Mouse (Mus musculus) limb, embryonic 10.5 days (tissue): ENCODE measurements around the gene Zfhx3. TPM values are rescaled to one million over a fixed set of nuclear protein-coding genes. Genes with fewer than 3 reads are reported as not detected.
A peak's percentile ranks its signal among the peaks of the same experiment; 100 is the strongest.

Experiments used
- DNase-seq: peaks from one replicate; pipeline ENCODE4 v3.0.0-alpha.2; 2017; ENCODE audit warnings: low spot score
- H3K27ac ChIP-seq: fragments of 300-500 bp; sonication (generic); 2 replicates; pipeline ENCODE4 v1.5.1; 2016; ENCODE audit warnings: mild to moderate bottlenecking
- H3K27me3 ChIP-seq: fragments of 300-500 bp; sonication (generic); 2 replicates; pipeline ENCODE4 v1.6.1; 2016; ENCODE audit warnings: low read depth, mild to moderate bottlenecking; ENCODE audit not compliant: poor library complexity, severe bottlenecking
- H3K36me3 ChIP-seq: fragments of 300-500 bp; sonication (generic); 2 replicates; pipeline ENCODE4 v1.6.1; 2016; ENCODE audit warnings: mild to moderate bottlenecking, moderate library complexity
- H3K4me1 ChIP-seq: fragments of 300-500 bp; sonication (generic); 2 replicates; pipeline ENCODE4 v1.6.1; 2016
- H3K4me3 ChIP-seq: fragments of 300-500 bp; sonication (generic); 2 replicates; pipeline ENCODE4 v1.5.1; 2016; ENCODE audit warnings: mild to moderate bottlenecking, moderate library complexity
- H3K9me3 ChIP-seq: fragments of 300-500 bp; sonication (generic); replicated peaks from 2 replicates; pipeline ENCODE4 v1.6.1; 2016; ENCODE audit warnings: mild to moderate bottlenecking
- WGBS: fragments of 180-500 bp; shearing (Covaris S2); methylation state at CpG from one replicate; pipeline ENCODE4 v1.1.7; 2016; 5-methylcytosine and 5-hydroxymethylcytosine counted together
- polyA plus RNA-seq: library from polyadenylated mRNA; unstranded; fragments of >200 nt; fragmentation: Nextera tagmentation; extraction: Ambion mirVana; gene quantifications from 2 replicates; pipeline ENCODE4 v1.2.1, GENCODE M21; 2016

Zfhx3 gene
- polyA plus RNA-seq, 1 experiment from 2014 or later: 28.1 TPM

GRCm38 (mm10) chr8:107960466-107960865, 18.0 kb downstream of the Zfhx3 start:
- peak overlapping the region; percentile 73; the same call in 1 of the 2 replicates for H3K27ac ChIP-seq
- H3K27me3 ChIP-seq: no peaks in the 10 kb centered on the region
- 51% methylated on average over 11 of the region's 11 CpGs for WGBS
- H3K4me3 ChIP-seq: no peak overlapping the region
- DNase-seq: no peak
- peaks cover 24% of the 10 kb centered on the region for H3K4me1 ChIP-seq
- H3K36me3 ChIP-seq: no peaks in the 10 kb centered on the region
- H3K9me3 ChIP-seq: no peaks in the 10 kb centered on the region

GRCm38 (mm10) chr8:107960878-107961277, 18.4 kb downstream of the Zfhx3 start:
- WGBS: 62% methylated on average over 8 of the region's 8 CpGs
- DNase-seq: peak; percentile 44
- H3K27ac ChIP-seq: peak overlapping the region; percentile 73

GRCm38 (mm10) chr8:107972198-107972597, 29.8 kb downstream of the Zfhx3 start:
- Histone ChIP-seq H3K27ac (no peak overlapping the region), H3K9me3 (no peaks in the 10 kb centered on the region), H3K36me3 (no peaks in the 10 kb centered on the region), H3K4me1 (peaks cover 23% of the 10 kb centered on the region), H3K27me3 (0 out of 2 replicates have a peak, but pooled peaks cover 3% of the 10 kb centered on the region), H3K4me3 (no peak overlapping the region)
- WGBS: 73% methylated on average over 4 of the region's 4 CpGs
- DNase-seq: no peak

More at GRCm38 (mm10) chr8:107960878-107961277, 18.4 kb downstream of the Zfhx3 start:
- Histone ChIP-seq H3K36me3 (no peaks in the 10 kb centered on the region), H3K27me3 (no peaks in the 10 kb centered on the region), H3K4me1 (peaks cover 24% of the 10 kb centered on the region), H3K4me3 (no peak overlapping the region), H3K9me3 (no peaks in the 10 kb centered on the region)

- 0 out of 2 replicates have a peak, but pooled peaks cover 3% of the 10 kb centered on the region for H3K27me3 ChIP-seq
- H3K4me1 ChIP-seq: peaks cover 23% of the 10 kb centered on the region
- peak; percentile 47 for DNase-seq
- 27% methylated on average over 13 of the region's 13 CpGs for WGBS
- peak overlapping the region; percentile 72 for H3K27ac ChIP-seq
- H3K9me3 ChIP-seq: no peaks in the 10 kb centered on the region
- H3K4me3 ChIP-seq: no peak overlapping the region
- H3K36me3 ChIP-seq: no peaks in the 10 kb centered on the region
Measured at GRCm38 (mm10) chr8:107974451-107974850, 32.0 kb downstream of the Zfhx3 start.

GRCm38 (mm10) chr8:107978247-107978646, 35.8 kb downstream of the Zfhx3 start:
- Histone ChIP-seq H3K27ac (no peak overlapping the region), H3K36me3 (no peaks in the 10 kb centered on the region), H3K4me1 (peaks cover 34% of the 10 kb centered on the region), H3K27me3 (0 out of 2 replicates have a peak, but pooled peaks cover 3% of the 10 kb centered on the region), H3K4me3 (no peak overlapping the region), H3K9me3 (no peaks in the 10 kb centered on the region)
- WGBS: 85% methylated on average over 1 of the region's 1 CpGs
- no peak for DNase-seq

- Histone ChIP-seq H3K4me3 (no peak overlapping the region), H3K9me3 (no peaks in the 10 kb centered on the region), H3K36me3 (no peaks in the 10 kb centered on the region), H3K27ac (no peak overlapping the region), H3K27me3 (0 out of 2 replicates have a peak, but pooled peaks cover 1% of the 10 kb centered on the region), H3K4me1 (peaks cover 15% of the 10 kb centered on the region)
- 66% methylated on average over 10 of the region's 10 CpGs for WGBS
- no peak for DNase-seq
Measured at GRCm38 (mm10) chr8:107980618-107981017, 38.2 kb downstream of the Zfhx3 start.

GRCm38 (mm10) chr8:107986629-107987028, 44.2 kb downstream of the Zfhx3 start:
- DNase-seq: no peak
- WGBS: 80% methylated on average over 15 of the region's 15 CpGs
- no peak overlapping the region for H3K27ac ChIP-seq

GRCm38 (mm10) chr8:107998874-107999273, 56.4 kb downstream of the Zfhx3 start:
- Histone ChIP-seq H3K4me3 (no peak overlapping the region), H3K4me1 (0 out of 2 replicates have a peak, but pooled peaks cover 3% of the 10 kb centered on the region), H3K9me3 (no peaks in the 10 kb centered on the region), H3K27ac (no peak overlapping the region), H3K36me3 (no peaks in the 10 kb centered on the region), H3K27me3 (no peaks in the 10 kb centered on the region)
- 95% methylated on average over 10 of the region's 10 CpGs for WGBS
- DNase-seq: no peak

More at GRCm38 (mm10) chr8:107986629-107987028, 44.2 kb downstream of the Zfhx3 start:
- Histone ChIP-seq H3K9me3 (no peaks in the 10 kb centered on the region), H3K27me3 (no peaks in the 10 kb centered on the region), H3K4me1 (peaks cover 5% of the 10 kb centered on the region; the same call in 1 of the 2 replicates), H3K4me3 (no peak overlapping the region), H3K36me3 (no peaks in the 10 kb centered on the region)

- WGBS: 58% methylated on average over 11 of the region's 11 CpGs
- no peaks in the 10 kb centered on the region for H3K27me3 ChIP-seq
- DNase-seq: no peak
Measured at GRCm38 (mm10) chr8:108011516-108011915, 69.1 kb downstream of the Zfhx3 start.

GRCm38 (mm10) chr8:108017727-108018126, 75.3 kb downstream of the Zfhx3 start:
- 89% methylated on average over 5 of the region's 5 CpGs for WGBS
- H3K9me3 ChIP-seq: no peaks in the 10 kb centered on the region
- no peaks in the 10 kb centered on the region for H3K27me3 ChIP-seq
- no peaks in the 10 kb centered on the region for H3K36me3 ChIP-seq
- no peak for DNase-seq
- no peak overlapping the region for H3K4me3 ChIP-seq
- peak overlapping the region; percentile 61 for H3K27ac ChIP-seq
- peaks cover 65% of the 10 kb centered on the region for H3K4me1 ChIP-seq

More at GRCm38 (mm10) chr8:108011516-108011915, 69.1 kb downstream of the Zfhx3 start:
- peak overlapping the region; percentile 79 for H3K27ac ChIP-seq
- no peaks in the 10 kb centered on the region for H3K9me3 ChIP-seq
- H3K4me3 ChIP-seq: no peak overlapping the region
- H3K4me1 ChIP-seq: peaks cover 65% of the 10 kb centered on the region
- no peaks in the 10 kb centered on the region for H3K36me3 ChIP-seq

- H3K4me1 ChIP-seq: peaks cover 70% of the 10 kb centered on the region
Measured at GRCm38 (mm10) chr8:108019651-108020050, 77.2 kb downstream of the Zfhx3 start.

GRCm38 (mm10) chr8:108022404-108022803, 80.0 kb downstream of the Zfhx3 start:
- 22% methylated on average over 4 of the region's 4 CpGs for WGBS
- DNase-seq: peak; percentile 60
- peak overlapping the region; percentile 78 for H3K27ac ChIP-seq
- H3K4me1 ChIP-seq: peaks cover 78% of the 10 kb centered on the region
- no peak overlapping the region for H3K4me3 ChIP-seq
- no peaks in the 10 kb centered on the region for H3K9me3 ChIP-seq
- no peaks in the 10 kb centered on the region for H3K27me3 ChIP-seq
- no peaks in the 10 kb centered on the region for H3K36me3 ChIP-seq

More at GRCm38 (mm10) chr8:108019651-108020050, 77.2 kb downstream of the Zfhx3 start:
- Histone ChIP-seq H3K27me3 (no peaks in the 10 kb centered on the region), H3K27ac (peak overlapping the region; percentile 78), H3K36me3 (no peaks in the 10 kb centered on the region), H3K9me3 (no peaks in the 10 kb centered on the region), H3K4me3 (no peak overlapping the region)
- peak; percentile 60 for DNase-seq
- WGBS: 47% methylated on average over 3 of the region's 3 CpGs

GRCm38 (mm10) chr8:108024331-108024730, 81.9 kb downstream of the Zfhx3 start:
- H3K4me3 ChIP-seq: no peak overlapping the region
- H3K4me1 ChIP-seq: peaks cover 85% of the 10 kb centered on the region
- H3K9me3 ChIP-seq: no peaks in the 10 kb centered on the region
- no peak for DNase-seq
- H3K27ac ChIP-seq: peak overlapping the region; percentile 44
- no peaks in the 10 kb centered on the region for H3K27me3 ChIP-seq
- WGBS: 12% methylated on average over 4 of the region's 4 CpGs
- no peaks in the 10 kb centered on the region for H3K36me3 ChIP-seq

- DNase-seq: no peak
- H3K4me3 ChIP-seq: no peak overlapping the region
- H3K9me3 ChIP-seq: no peaks in the 10 kb centered on the region
- no peaks in the 10 kb centered on the region for H3K27me3 ChIP-seq
- H3K36me3 ChIP-seq: no peaks in the 10 kb centered on the region
- WGBS: 74% methylated on average over 2 of the region's 2 CpGs
- H3K27ac ChIP-seq: peak overlapping the region; percentile 44
- peaks cover 80% of the 10 kb centered on the region for H3K4me1 ChIP-seq
Measured at GRCm38 (mm10) chr8:108025249-108025648, 82.8 kb downstream of the Zfhx3 start.
